Mouse (Mus musculus): ENCODE measurements around the gene Akap13. TPM values are rescaled to one million over a fixed set of nuclear protein-coding genes. Genes with fewer than 3 reads are reported as not detected.
A peak's percentile ranks its signal among the peaks of the same experiment; 100 is the strongest.
"Not testable (repeated sequence)": the region's sequence is repeated elsewhere in the genome, so short reads cannot be mapped to it uniquely, and the experiment has no call there.

Akap13 gene
- polyA plus RNA-seq, 1 experiment from 2014 or later, result 29.5 TPM

GRCm38 (mm10) chr7:75781948-75782722, 326.8 kb downstream of the Akap13 start:
- H3K27ac ChIP-seq (ENCODE audit: low read depth, low read length), result no peak overlapping the region
- peak overlapping the region; percentile 42 for H3K4me3 ChIP-seq (ENCODE audit: low read depth, low read length)
- WGBS, result 12% methylated on average over 36 of the region's 36 CpGs
- H3K9me3 ChIP-seq (ENCODE audit: control insufficient read depth, low read length), result no peaks in the 10 kb centered on the region
- H3K4me1 ChIP-seq (ENCODE audit: control insufficient read depth, insufficient read depth, low read length), result peaks cover 3% of the 10 kb centered on the region; the same call in 1 of the 2 replicates
- DNase-seq (ENCODE audit: low spot score) (peak; percentile 91), ATAC-seq (ENCODE audit: insufficient read depth, low FRiP score, low TSS enrichment) (peak; percentile 94)
- H3K9ac ChIP-seq (ENCODE audit: low read length), result peak overlapping the region; percentile 45
- no peaks in the 10 kb centered on the region for H3K36me3 ChIP-seq (ENCODE audit: control insufficient read depth, insufficient read depth, low read length)
- H3K4me2 ChIP-seq (ENCODE audit: low read depth), result peak overlapping the region; percentile 53
- no peaks in the 10 kb centered on the region for H3K27me3 ChIP-seq (ENCODE audit: control insufficient read depth, insufficient read depth, low read length)

- Histone ChIP-seq H3K27ac (ENCODE audit: low read depth, low read length) (no peak overlapping the region), H3K4me2 (ENCODE audit: low read depth) (no peak overlapping the region), H3K27me3 (ENCODE audit: control insufficient read depth, insufficient read depth, low read length) (no peaks in the 10 kb centered on the region), H3K4me3 (ENCODE audit: low read depth, low read length) (no peak overlapping the region), H3K9ac (ENCODE audit: low read length) (no peak overlapping the region), H3K9me3 (ENCODE audit: control insufficient read depth, low read length) (no peaks in the 10 kb centered on the region), H3K36me3 (ENCODE audit: control insufficient read depth, insufficient read depth, low read length) (no peaks in the 10 kb centered on the region), H3K4me1 (ENCODE audit: control insufficient read depth, insufficient read depth, low read length) (peaks cover 3% of the 10 kb centered on the region; the same call in 1 of the 2 replicates)
- no peak for ATAC-seq (ENCODE audit: insufficient read depth, low FRiP score, low TSS enrichment)
- DNase-seq (ENCODE audit: low spot score), result no peak
- 94% methylated on average over 3 of the region's 3 CpGs for WGBS
Observed at GRCm38 (mm10) chr7:75782723-75783011, 327.3 kb downstream of the Akap13 start.

GRCm38 (mm10) chr7:75785388-75786328, 330.3 kb downstream of the Akap13 start:
- WGBS, result 84% methylated on average over 14 of the region's 14 CpGs
- no peak for DNase-seq (ENCODE audit: low spot score)
- Histone ChIP-seq H3K36me3 (ENCODE audit: control insufficient read depth, insufficient read depth, low read length) (no peaks in the 10 kb centered on the region), H3K4me3 (ENCODE audit: low read depth, low read length) (no peak overlapping the region), H3K9me3 (ENCODE audit: control insufficient read depth, low read length) (no peaks in the 10 kb centered on the region), H3K4me2 (ENCODE audit: low read depth) (no peak overlapping the region), H3K4me1 (ENCODE audit: control insufficient read depth, insufficient read depth, low read length) (peaks cover 3% of the 10 kb centered on the region; the same call in 1 of the 2 replicates), H3K27me3 (ENCODE audit: control insufficient read depth, insufficient read depth, low read length) (no peaks in the 10 kb centered on the region), H3K27ac (ENCODE audit: low read depth, low read length) (no peak overlapping the region), H3K9ac (ENCODE audit: low read length) (no peak overlapping the region)
- ATAC-seq (ENCODE audit: insufficient read depth, low FRiP score, low TSS enrichment), result no peak

GRCm38 (mm10) chr7:75786812-75787211, 331.5 kb downstream of the Akap13 start:
- Histone ChIP-seq H3K27ac (ENCODE audit: low read depth, low read length) (no peak overlapping the region), H3K4me1 (ENCODE audit: control insufficient read depth, insufficient read depth, low read length) (0 out of 2 replicates have a peak, but pooled peaks cover 3% of the 10 kb centered on the region), H3K9me3 (ENCODE audit: control insufficient read depth, low read length) (no peaks in the 10 kb centered on the region), H3K9ac (ENCODE audit: low read length) (no peak overlapping the region), H3K4me2 (ENCODE audit: low read depth) (no peak overlapping the region), H3K27me3 (ENCODE audit: control insufficient read depth, insufficient read depth, low read length) (no peaks in the 10 kb centered on the region), H3K36me3 (ENCODE audit: control insufficient read depth, insufficient read depth, low read length) (no peaks in the 10 kb centered on the region), H3K4me3 (ENCODE audit: low read depth, low read length) (no peak overlapping the region)
- no peak for ATAC-seq (ENCODE audit: insufficient read depth, low FRiP score, low TSS enrichment)
- 0% methylated on average over 2 of the region's 2 CpGs for WGBS
- DNase-seq (ENCODE audit: low spot score), result no peak

- H3K4me1 ChIP-seq (ENCODE audit: control insufficient read depth, insufficient read depth, low read length), result 0 out of 2 replicates have a peak, but pooled peaks cover 3% of the 10 kb centered on the region
- WGBS, result 52% methylated on average over 3 of the region's 3 CpGs
Observed at GRCm38 (mm10) chr7:75787371-75787770, 332.0 kb downstream of the Akap13 start.

GRCm38 (mm10) chr7:75788069-75788800, 332.9 kb downstream of the Akap13 start:
- not testable (repeated sequence) for H3K27me3 ChIP-seq (ENCODE audit: control insufficient read depth, insufficient read depth, low read length); H3K36me3 ChIP-seq (ENCODE audit: control insufficient read depth, insufficient read depth, low read length); DNase-seq (ENCODE audit: low spot score); H3K4me1 ChIP-seq (ENCODE audit: control insufficient read depth, insufficient read depth, low read length); H3K27ac ChIP-seq (ENCODE audit: low read depth, low read length); H3K9ac ChIP-seq (ENCODE audit: low read length); H3K9me3 ChIP-seq (ENCODE audit: control insufficient read depth, low read length); H3K4me2 ChIP-seq (ENCODE audit: low read depth); ATAC-seq (ENCODE audit: insufficient read depth, low FRiP score, low TSS enrichment); H3K4me3 ChIP-seq (ENCODE audit: low read depth, low read length)
- 80% methylated on average over 4 of the region's 7 CpGs for WGBS

More at GRCm38 (mm10) chr7:75787371-75787770, 332.0 kb downstream of the Akap13 start:
- Histone ChIP-seq H3K36me3 (ENCODE audit: control insufficient read depth, insufficient read depth, low read length) (no peaks in the 10 kb centered on the region), H3K27me3 (ENCODE audit: control insufficient read depth, insufficient read depth, low read length) (no peaks in the 10 kb centered on the region), H3K4me3 (ENCODE audit: low read depth, low read length) (no peak overlapping the region), H3K27ac (ENCODE audit: low read depth, low read length) (no peak overlapping the region), H3K4me2 (ENCODE audit: low read depth) (no peak overlapping the region), H3K9ac (ENCODE audit: low read length) (no peak overlapping the region), H3K9me3 (ENCODE audit: control insufficient read depth, low read length) (no peaks in the 10 kb centered on the region)
- no peak for DNase-seq (ENCODE audit: low spot score)
- ATAC-seq (ENCODE audit: insufficient read depth, low FRiP score, low TSS enrichment), result no peak

- ATAC-seq (ENCODE audit: insufficient read depth, low FRiP score, low TSS enrichment); H3K4me2 ChIP-seq (ENCODE audit: low read depth); H3K36me3 ChIP-seq (ENCODE audit: control insufficient read depth, insufficient read depth, low read length); H3K27ac ChIP-seq (ENCODE audit: low read depth, low read length); H3K4me1 ChIP-seq (ENCODE audit: control insufficient read depth, insufficient read depth, low read length); H3K9ac ChIP-seq (ENCODE audit: low read length); H3K4me3 ChIP-seq (ENCODE audit: low read depth, low read length); H3K27me3 ChIP-seq (ENCODE audit: control insufficient read depth, insufficient read depth, low read length); H3K9me3 ChIP-seq (ENCODE audit: control insufficient read depth, low read length); DNase-seq (ENCODE audit: low spot score): not testable (repeated sequence)
- 88% methylated on average over 3 of the region's 3 CpGs for WGBS
Observed at GRCm38 (mm10) chr7:75788801-75789135, 333.4 kb downstream of the Akap13 start.

- H3K27me3 ChIP-seq (ENCODE audit: control insufficient read depth, insufficient read depth, low read length), result no peaks in the 10 kb centered on the region
- no peak overlapping the region for H3K4me3 ChIP-seq (ENCODE audit: low read depth, low read length)
- no peak overlapping the region for H3K4me2 ChIP-seq (ENCODE audit: low read depth)
- DNase-seq (ENCODE audit: low spot score) (no peak), ATAC-seq (ENCODE audit: insufficient read depth, low FRiP score, low TSS enrichment) (no peak)
- WGBS, result 92% methylated on average over 6 of the region's 6 CpGs
- H3K4me1 ChIP-seq (ENCODE audit: control insufficient read depth, insufficient read depth, low read length), result peaks cover 3% of the 10 kb centered on the region; the same call in 1 of the 2 replicates
- no peaks in the 10 kb centered on the region for H3K36me3 ChIP-seq (ENCODE audit: control insufficient read depth, insufficient read depth, low read length)
- H3K9ac ChIP-seq (ENCODE audit: low read length), result no peak overlapping the region
- H3K27ac ChIP-seq (ENCODE audit: low read depth, low read length), result no peak overlapping the region
- H3K9me3 ChIP-seq (ENCODE audit: control insufficient read depth, low read length), result no peaks in the 10 kb centered on the region
Observed at GRCm38 (mm10) chr7:75789746-75790145, 334.4 kb downstream of the Akap13 start.
